Mouse (Mus musculus) midbrain, embryonic 14.5 days (tissue): ENCODE measurements around the gene Trappc6a. TPM values are rescaled to one million over a fixed set of nuclear protein-coding genes. Genes with fewer than 3 reads are reported as not detected.
A peak's percentile ranks its signal among the peaks of the same experiment; 100 is the strongest.

Experiments
- ATAC-seq: fragments of 200-750 bp; cut with Nextera tagmentation; 2 replicates; pipeline ENCODE4 v1.8.0; 2017; ENCODE audit warnings: moderate number of reproducible peaks, moderate library complexity; ENCODE audit not compliant: low FRiP score, low TSS enrichment
- DNase-seq: peaks from one replicate; pipeline ENCODE4 v3.0.0-alpha.2; 2015
- H3K27ac ChIP-seq: fragments of 300-500 bp; sonication (generic); replicated peaks from 2 replicates; pipeline ENCODE4 v1.5.1; 2014; ENCODE audit warnings: mild to moderate bottlenecking, low read depth, low read length, moderate library complexity
- H3K27me3 ChIP-seq: fragments of 300-500 bp; sonication (generic); 2 replicates; pipeline ENCODE4 v1.6.1; 2014; ENCODE audit warnings: low read length, control low read depth, mixed read lengths; ENCODE audit not compliant: control insufficient read depth, insufficient read depth
- H3K36me3 ChIP-seq: fragments of 300-500 bp; sonication (generic); 2 replicates; pipeline ENCODE4 v1.6.1; 2014; ENCODE audit warnings: low read length, control low read depth; ENCODE audit not compliant: control insufficient read depth, insufficient read depth
- H3K4me1 ChIP-seq: fragments of 300-500 bp; sonication (generic); 2 replicates; pipeline ENCODE4 v1.6.1; 2014; ENCODE audit warnings: mild to moderate bottlenecking, antibody characterized with exemption, low read length, control low read depth; ENCODE audit not compliant: control insufficient read depth, insufficient read depth
- H3K4me2 ChIP-seq: fragments of 300-500 bp; sonication (generic); 2 replicates; pipeline ENCODE4 v1.6.1; 2014; ENCODE audit warnings: mild to moderate bottlenecking, low read length, moderate library complexity
- H3K4me3 ChIP-seq: fragments of 300-500 bp; sonication (generic); replicated peaks from 2 replicates; pipeline ENCODE4 v1.5.1; 2014; ENCODE audit warnings: low read depth, low read length
- H3K9ac ChIP-seq: fragments of 300-500 bp; sonication (generic); replicated peaks from 2 replicates; pipeline ENCODE4 v1.6.1; 2014; ENCODE audit warnings: mild to moderate bottlenecking, low read length, moderate library complexity
- H3K9me3 ChIP-seq: fragments of 300-500 bp; sonication (generic); 2 replicates; pipeline ENCODE4 v1.6.1; 2016; ENCODE audit warnings: low read length, control low read depth, mixed read lengths; ENCODE audit not compliant: control insufficient read depth
- WGBS: fragments of 180-500 bp; shearing (Covaris S2); extraction: QIAGEN DNeasy Blood & Tissue Kit; methylation state at CpG from one replicate; pipeline ENCODE4 v1.1.7; 2014; 5-methylcytosine and 5-hydroxymethylcytosine counted together
- polyA plus RNA-seq: library from polyadenylated mRNA; unstranded; fragments of >200 nt; fragmentation: Nextera tagmentation; extraction: Ambion mirVana; gene quantifications from 2 replicates; pipeline ENCODE4 v1.2.1, GENCODE M21; 2014

The Trappc6a gene
- polyA plus RNA-seq, 1 experiment from 2014 or later: 30.1 TPM

DNA sequence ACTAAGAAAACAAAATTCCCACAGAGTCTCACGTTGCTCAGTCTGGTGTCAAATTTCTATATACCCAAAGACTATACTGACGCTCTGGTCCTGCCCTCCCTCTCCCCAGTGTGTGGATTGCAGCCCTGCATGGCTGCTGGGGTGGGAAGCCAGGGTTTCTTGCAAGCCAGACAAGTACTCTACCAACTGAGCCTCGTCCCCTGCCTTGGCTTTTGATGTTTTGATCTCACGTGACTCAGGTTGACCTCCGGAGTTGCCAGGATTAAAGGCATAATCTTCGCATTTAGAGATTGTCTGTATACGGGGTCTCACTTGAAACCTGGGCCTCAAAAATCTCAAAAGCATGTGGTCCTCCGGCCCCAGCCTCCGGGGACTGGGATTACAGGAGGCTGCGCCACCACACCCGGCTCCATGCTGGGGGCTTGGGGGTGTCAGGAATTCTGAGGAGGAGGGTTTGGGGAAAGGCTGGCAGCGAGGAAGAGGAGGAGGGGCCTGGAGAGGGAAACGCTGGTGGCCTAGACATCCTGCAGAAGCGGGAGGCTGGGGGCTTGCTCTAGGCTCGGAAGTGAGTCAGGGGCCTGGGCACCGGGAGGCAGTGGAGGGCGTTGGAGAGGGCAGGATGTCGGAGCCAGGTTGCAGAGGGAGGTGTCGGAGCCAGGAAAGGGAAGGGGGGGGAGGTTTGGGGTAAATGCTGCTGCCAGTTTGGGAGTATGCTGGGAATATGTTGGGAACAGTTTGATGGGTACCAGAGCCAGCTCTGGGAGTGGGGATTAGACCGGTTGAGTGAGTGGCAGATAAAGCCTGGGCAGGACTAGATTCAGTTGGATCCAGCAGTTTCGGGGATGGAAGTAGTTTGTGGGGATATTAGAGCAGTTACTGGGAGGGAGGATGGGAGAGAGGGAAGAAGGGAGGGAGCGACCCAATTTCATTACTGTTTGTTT, 43.6 kb upstream of the Trappc6a start:
- Histone ChIP-seq H3K36me3 (no peaks in the 10 kb centered on the region), H3K4me3 (no peak overlapping the region), H3K27me3 (peaks cover 11% of the 10 kb centered on the region), H3K4me1 (no peaks in the 10 kb centered on the region), H3K4me2 (peak overlapping the region; percentile 15; the same call in 1 of the 2 replicates), H3K27ac (no peak overlapping the region), H3K9me3 (no peaks in the 10 kb centered on the region), H3K9ac (peak overlapping the region; percentile 34; the same call in 1 of the 2 replicates)
- ATAC-seq (no peak), DNase-seq (no peak)
- 7% methylated on average over 22 of the region's 22 CpGs for WGBS

GRCm38 (mm10) chr7:19466602-19467145, 41.5 kb upstream of the Trappc6a start:
- H3K36me3 ChIP-seq: no peaks in the 10 kb centered on the region
- no peak overlapping the region for H3K4me3 ChIP-seq
- H3K27me3 ChIP-seq: peaks cover 27% of the 10 kb centered on the region
- WGBS: 72% methylated on average over 5 of the region's 5 CpGs
- no peaks in the 10 kb centered on the region for H3K9me3 ChIP-seq
- H3K9ac ChIP-seq: no peak overlapping the region
- no peak overlapping the region for H3K4me2 ChIP-seq
- ATAC-seq (no peak), DNase-seq (no peak)
- no peak overlapping the region for H3K27ac ChIP-seq
- H3K4me1 ChIP-seq: no peaks in the 10 kb centered on the region

DNA sequence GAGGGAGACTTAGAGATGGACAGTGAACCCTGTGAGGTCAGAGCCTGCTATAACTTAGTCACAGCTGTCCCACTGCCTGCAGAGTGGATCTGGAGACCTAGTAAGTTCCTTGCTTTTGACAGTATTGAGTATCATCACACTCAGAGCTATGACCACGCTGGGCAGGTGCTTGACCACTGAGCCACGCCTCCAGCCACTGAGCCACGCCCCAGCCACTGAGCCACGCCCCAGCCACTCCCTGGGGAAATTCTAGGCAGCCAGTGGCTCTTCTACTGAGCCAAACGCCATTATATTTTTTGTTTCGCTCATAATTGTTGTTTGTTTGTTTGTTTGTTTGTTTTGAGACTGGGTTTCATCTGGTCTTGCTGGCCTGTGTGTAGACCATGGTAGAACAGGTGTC, 40.6 kb upstream of the Trappc6a start:
- H3K27me3 ChIP-seq: peaks cover 37% of the 10 kb centered on the region
- H3K36me3 ChIP-seq: no peaks in the 10 kb centered on the region
- no peak overlapping the region for H3K9ac ChIP-seq

GRCm38 (mm10) chr7:19468279-19468678, 39.9 kb upstream of the Trappc6a start:
- Histone ChIP-seq H3K27me3 (peaks cover 43% of the 10 kb centered on the region), H3K36me3 (no peaks in the 10 kb centered on the region), H3K27ac (no peak overlapping the region), H3K4me2 (no peak overlapping the region), H3K9ac (no peak overlapping the region), H3K9me3 (no peaks in the 10 kb centered on the region), H3K4me1 (no peaks in the 10 kb centered on the region), H3K4me3 (no peak overlapping the region)
- ATAC-seq (no peak), DNase-seq (no peak)
- WGBS: 63% methylated on average over 12 of the region's 12 CpGs

More for the DNA sequence above, 40.6 kb upstream of the Trappc6a start:
- Histone ChIP-seq H3K9me3 (no peaks in the 10 kb centered on the region), H3K27ac (no peak overlapping the region), H3K4me2 (no peak overlapping the region), H3K4me3 (no peak overlapping the region), H3K4me1 (no peaks in the 10 kb centered on the region)
- WGBS: 32% methylated on average over 6 of the region's 6 CpGs
- DNase-seq (no peak), ATAC-seq (no peak)

- H3K4me1 ChIP-seq: no peaks in the 10 kb centered on the region
- H3K4me2 ChIP-seq: no peak overlapping the region
- DNase-seq: no peak
- ATAC-seq: no peak
- peaks cover 48% of the 10 kb centered on the region for H3K27me3 ChIP-seq
- no peak overlapping the region for H3K27ac ChIP-seq
- 20% methylated on average over 23 of the region's 23 CpGs for WGBS
- no peak overlapping the region for H3K4me3 ChIP-seq
- H3K9me3 ChIP-seq: no peaks in the 10 kb centered on the region
- no peaks in the 10 kb centered on the region for H3K36me3 ChIP-seq
- H3K9ac ChIP-seq: no peak overlapping the region
These were observed 38.8 kb upstream of the Trappc6a start for GRCm38 (mm10) chr7:19469404-19469803.

DNA sequence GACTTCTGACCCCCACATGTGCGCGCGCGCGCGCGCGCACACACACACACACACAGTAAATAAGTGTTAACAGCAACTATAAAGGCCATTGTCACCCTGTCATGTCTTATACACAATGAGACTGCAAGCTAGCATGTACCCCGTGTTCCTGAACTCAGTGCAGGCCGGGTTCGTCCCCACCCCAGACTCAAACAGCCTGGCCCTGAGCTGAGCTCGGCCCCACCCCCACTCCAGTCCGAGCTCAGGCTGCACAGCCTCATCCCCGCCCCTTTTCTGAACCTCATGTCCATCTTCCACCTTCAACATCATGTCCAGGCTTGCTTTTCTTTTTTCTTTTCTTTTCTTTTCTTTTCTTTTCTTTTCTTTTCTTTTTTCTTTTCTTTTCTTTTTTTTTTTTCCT, 37.9 kb upstream of the Trappc6a start:
- Histone ChIP-seq H3K36me3 (no peaks in the 10 kb centered on the region), H3K27ac (no peak overlapping the region), H3K27me3 (peaks cover 56% of the 10 kb centered on the region), H3K4me1 (no peaks in the 10 kb centered on the region), H3K4me3 (no peak overlapping the region), H3K4me2 (no peak overlapping the region), H3K9me3 (no peaks in the 10 kb centered on the region), H3K9ac (no peak overlapping the region)
- 5% methylated on average over 14 of the region's 14 CpGs for WGBS
- no peak for DNase-seq
- ATAC-seq: no peak

DNA sequence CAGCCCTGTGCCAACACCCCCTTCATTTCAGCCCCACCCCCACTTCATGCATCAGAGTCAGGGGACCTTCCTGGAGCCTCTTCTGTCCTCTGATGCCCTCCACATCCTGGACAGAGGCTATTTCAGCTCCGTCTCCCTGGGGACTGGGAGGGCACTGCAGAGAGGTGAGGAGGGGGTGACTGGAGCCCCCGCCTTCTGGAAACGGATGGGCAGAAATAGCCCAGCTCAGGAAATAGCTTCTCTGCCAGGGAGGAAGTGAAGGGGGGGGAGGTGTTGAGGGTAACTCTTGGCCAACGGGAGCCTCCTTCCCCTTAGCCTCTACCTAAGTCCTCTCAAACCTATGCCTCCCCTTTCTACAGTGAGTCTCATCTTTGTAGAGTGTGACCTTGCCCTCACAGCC, 35.8 kb upstream of the Trappc6a start:
- WGBS: 58% methylated on average over 4 of the region's 4 CpGs
- Histone ChIP-seq H3K4me2 (no peak overlapping the region), H3K4me1 (no peaks in the 10 kb centered on the region), H3K4me3 (no peak overlapping the region), H3K27ac (no peak overlapping the region), H3K9ac (no peak overlapping the region), H3K36me3 (no peaks in the 10 kb centered on the region), H3K27me3 (peaks cover 55% of the 10 kb centered on the region), H3K9me3 (no peaks in the 10 kb centered on the region)
- no peak for DNase-seq
- ATAC-seq: no peak

GRCm38 (mm10) chr7:19473875-19474443, 34.2 kb upstream of the Trappc6a start:
- no peaks in the 10 kb centered on the region for H3K36me3 ChIP-seq
- peak overlapping the region; percentile 71 for H3K4me2 ChIP-seq
- peaks cover 55% of the 10 kb centered on the region for H3K27me3 ChIP-seq
- WGBS: under 1% methylated on average over 89 of the region's 89 CpGs
- no peaks in the 10 kb centered on the region for H3K4me1 ChIP-seq
- peak overlapping the region; percentile 73 for H3K9ac ChIP-seq
- peak; percentile 95 for DNase-seq
- peak overlapping the region; percentile 43 for H3K4me3 ChIP-seq
- peak; percentile 86 for ATAC-seq
- no peaks in the 10 kb centered on the region for H3K9me3 ChIP-seq
- peak overlapping the region; percentile 70 for H3K27ac ChIP-seq
